ENCODE assay signal across 8 mouse cellular contexts in the genomic region with DNA sequence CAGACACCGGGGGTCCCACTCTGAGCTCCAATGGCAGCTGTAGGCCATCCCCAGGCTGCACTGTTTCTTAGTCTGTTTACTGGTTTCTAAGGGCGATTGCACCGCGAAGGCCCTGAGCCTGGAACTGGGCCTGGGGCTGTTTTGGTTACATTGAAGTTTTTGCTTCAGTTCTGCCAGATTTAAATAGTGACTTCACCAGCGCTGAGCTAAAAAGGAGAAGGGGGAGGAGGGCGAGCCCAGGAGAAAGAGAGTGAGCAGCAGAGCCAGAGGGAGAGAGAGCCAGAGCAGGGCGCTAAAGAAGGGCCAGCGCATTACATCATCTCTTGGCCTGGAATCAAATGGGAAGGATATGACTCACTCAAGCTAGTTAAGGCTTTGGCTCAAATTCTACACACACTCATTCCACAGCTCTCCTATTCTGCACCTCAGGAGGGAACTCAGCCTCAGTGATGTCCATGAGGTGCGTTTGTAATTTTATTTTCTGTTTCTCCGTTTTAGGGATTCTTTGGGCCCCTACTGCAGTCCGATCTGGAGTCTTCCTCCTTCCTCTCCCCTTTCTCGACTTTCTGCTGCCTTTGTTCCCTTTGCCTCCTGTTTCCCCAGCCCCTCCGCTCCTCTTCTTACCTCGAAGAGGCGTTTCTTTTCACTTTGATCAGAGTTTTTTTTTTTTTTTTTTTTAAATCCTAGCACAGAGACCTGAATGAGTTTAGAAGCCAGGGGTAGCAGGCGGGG.
DNase-seq lines count a peak whose midpoint lies in the region; ATAC-seq lines count a peak whose summit lies in the region.

No protein-coding gene starts in this region.

- H3K36me3 ChIP-seq in intestine, embryonic 15.5 days = no peaks in the 10 kb centered on the region

- intact Hi-C loops in gastrocnemius, postnatal 36 days (cut with DNase I) = no loop called here
- intact Hi-C loops in left cerebral cortex, postnatal 10 days (cut with DNase I) = no loop called here

- H3K27me3 ChIP-seq in intestine, embryonic 15.5 days (replicated peaks) = no peaks in the 10 kb centered on the region; the same call in 1 of the 2 replicates

- 9% methylated on average over 15 of the region's 16 CpGs for WGBS in intestine, embryonic 15.5 days

- peak overlapping the region; percentile 73 for H3K27ac ChIP-seq in intestine, embryonic 15.5 days

- peak; percentile 97 for ATAC-seq in intestine, embryonic 15.5 days
- ATAC-seq in megakaryocyte, adult 5-6 weeks (ENCODE audit: poor library complexity, severe bottlenecking) = peak; percentile 79
- ATAC-seq in inflammation-experienced regulatory T-cells, adult 6 months = no peak

- H3K4me2 ChIP-seq in intestine, embryonic 15.5 days (replicated peaks) = peak overlapping the region; percentile 58

- peak overlapping the region; percentile 37 for H3K4me3 ChIP-seq in intestine, embryonic 15.5 days (replicated peaks)

- H3K9ac ChIP-seq in intestine, embryonic 15.5 days = peak overlapping the region; percentile 45; the same call in 1 of the 2 replicates

- DNase-seq in adrenal gland, adult 8-10 months = peak; percentile 89
- DNase-seq in embryo, embryonic 11.5 days (ENCODE audit: low read depth, low spot score) = peak; percentile 61
- DNase-seq in gastrocnemius, postnatal 36 days = peak; percentile 64 to 87
- DNase-seq in left cerebral cortex, postnatal 10 days (ENCODE audit: extremely low spot score in 1 of 2, low spot score in 2 of 2) = peak; percentile 85
- peak; percentile 68 for DNase-seq in retina, postnatal 7 days (ENCODE audit: low read depth, low spot score)

- no peaks in the 10 kb centered on the region for H3K9me3 ChIP-seq in intestine, embryonic 15.5 days

- H3K4me1 ChIP-seq in intestine, embryonic 15.5 days (replicated peaks) = 0 out of 2 replicates have a peak, but pooled peaks cover 6% of the 10 kb centered on the region
